Mouse (Mus musculus): Measurements from ENCODE around the gene Cabp2.

GRCm38 (mm10) chr19:4098426-4098825 lies 17.0 kb downstream of the Cabp2 start:
- TF ChIP-seq CHD2 (IDR thresholded peaks at IDR 0.05; ENCODE audit: low read depth, low read length) (no peak), ZC3H11A (IDR thresholded peaks at IDR 0.05; ENCODE audit: borderline replicate concordance, low read depth, low read length) (no peak)
